Mouse (Mus musculus) testis, adult 2 months (tissue): ENCODE measurements around the gene Rgs21. TPM values are rescaled to one million over a fixed set of nuclear protein-coding genes. Genes with fewer than 3 reads are reported as not detected.

Experiments
- H3K27ac ChIP-seq: fragments of 200-500 bp; 2 replicates; pipeline ENCODE4 v1.5.1; 2012; ENCODE audit warnings: low read depth, low read length; ENCODE audit not compliant: control insufficient read depth, insufficient read depth
- H3K27me3 ChIP-seq: fragments of 200-500 bp; 2 replicates; pipeline ENCODE4 v1.6.1; 2012; ENCODE audit warnings: mild to moderate bottlenecking, low read length, moderate library complexity; ENCODE audit not compliant: control insufficient read depth, insufficient read depth
- H3K36me3 ChIP-seq: fragments of 200-500 bp; 2 replicates; pipeline ENCODE4 v1.6.1; 2012; ENCODE audit warnings: mild to moderate bottlenecking, low read length; ENCODE audit not compliant: control insufficient read depth, insufficient read depth
- H3K4me1 ChIP-seq: fragments of 200-500 bp; 2 replicates; pipeline ENCODE4 v1.6.1; 2012; ENCODE audit warnings: low read length; ENCODE audit not compliant: control insufficient read depth, insufficient read depth
- H3K4me3 ChIP-seq: fragments of 200-500 bp; 2 replicates; pipeline ENCODE4 v1.5.1; 2012; ENCODE audit warnings: low read depth, mild to moderate bottlenecking, low read length, moderate library complexity, mixed read lengths; ENCODE audit not compliant: control insufficient read depth
- CTCF ChIP-seq: fragments of 200-500 bp; IDR thresholded peaks from 2 replicates; pipeline ENCODE4 v1.5.1; 2012; ENCODE audit warnings: low read depth, mild to moderate bottlenecking, inconsistent platforms, low read length, moderate library complexity; ENCODE audit not compliant: control insufficient read depth, insufficient read depth, insufficient replicate concordance
- POLR2A ChIP-seq: fragments of 200-500 bp; IDR thresholded peaks from 2 replicates; pipeline ENCODE4 v1.6.1; 2012; ENCODE audit warnings: low read depth, mild to moderate bottlenecking, inconsistent platforms, low read length, moderate library complexity; ENCODE audit not compliant: control insufficient read depth
- polyA plus RNA-seq: library from polyadenylated mRNA; depleted of rRNA; stranded (reverse); fragments of >200 nt; gene quantifications from 2 replicates; pipeline ENCODE4 v1.2.3, GENCODE M21; 2012

Gene Rgs21
- polyA plus RNA-seq, 1 experiment, result not detected

GRCm38 (mm10) chr1:144531746-144532145 lies 35.7 kb downstream of the Rgs21 start:
- TF ChIP-seq CTCF (no peak), POLR2A (no peak)
- Histone ChIP-seq H3K27me3 (no peaks in the 10 kb centered on the region), H3K36me3 (no peaks in the 10 kb centered on the region), H3K4me1 (no peaks in the 10 kb centered on the region), H3K4me3 (no peak overlapping the region), H3K27ac (no peak overlapping the region)

- Histone ChIP-seq H3K27me3 (no peaks in the 10 kb centered on the region), H3K4me1 (no peaks in the 10 kb centered on the region), H3K27ac (no peak overlapping the region), H3K36me3 (no peaks in the 10 kb centered on the region), H3K4me3 (no peak overlapping the region)
- TF ChIP-seq POLR2A (no peak), CTCF (no peak)
Measured at GRCm38 (mm10) chr1:144517878-144518426, 49.5 kb downstream of the Rgs21 start.

- TF ChIP-seq POLR2A (no peak), CTCF (no peak)
- no peaks in the 10 kb centered on the region for H3K27me3 ChIP-seq
- no peaks in the 10 kb centered on the region for H3K36me3 ChIP-seq
- no peak overlapping the region for H3K27ac ChIP-seq
- H3K4me1 ChIP-seq, result no peaks in the 10 kb centered on the region
- H3K4me3 ChIP-seq, result no peak overlapping the region
Measured at GRCm38 (mm10) chr1:144502241-144502640, 65.2 kb downstream of the Rgs21 start.

GRCm38 (mm10) chr1:144500423-144500822 lies 67.0 kb downstream of the Rgs21 start:
- no peaks in the 10 kb centered on the region for H3K36me3 ChIP-seq
- H3K27me3 ChIP-seq, result no peaks in the 10 kb centered on the region
- H3K27ac ChIP-seq, result no peak overlapping the region
- H3K4me1 ChIP-seq, result no peaks in the 10 kb centered on the region
- no peak overlapping the region for H3K4me3 ChIP-seq
- no peak for TF ChIP-seq POLR2A
- no peak for TF ChIP-seq CTCF

GRCm38 (mm10) chr1:144499719-144500118 lies 67.7 kb downstream of the Rgs21 start:
- H3K36me3 ChIP-seq, result no peaks in the 10 kb centered on the region
- H3K4me3 ChIP-seq, result no peak overlapping the region
- no peak for TF ChIP-seq POLR2A
- TF ChIP-seq CTCF, result no peak
- no peaks in the 10 kb centered on the region for H3K27me3 ChIP-seq
- H3K4me1 ChIP-seq, result no peaks in the 10 kb centered on the region
- no peak overlapping the region for H3K27ac ChIP-seq

- no peak overlapping the region for H3K4me3 ChIP-seq
- H3K36me3 ChIP-seq, result no peaks in the 10 kb centered on the region
- no peak for TF ChIP-seq POLR2A
- TF ChIP-seq CTCF, result no peak
- H3K27me3 ChIP-seq, result no peaks in the 10 kb centered on the region
- H3K27ac ChIP-seq, result no peak overlapping the region
- no peaks in the 10 kb centered on the region for H3K4me1 ChIP-seq
Measured at GRCm38 (mm10) chr1:144498725-144499124, 68.7 kb downstream of the Rgs21 start.

GRCm38 (mm10) chr1:144498051-144498450 lies 69.4 kb downstream of the Rgs21 start:
- H3K27ac ChIP-seq, result no peak overlapping the region
- H3K4me1 ChIP-seq, result no peaks in the 10 kb centered on the region
- no peaks in the 10 kb centered on the region for H3K36me3 ChIP-seq
- H3K4me3 ChIP-seq, result no peak overlapping the region
- H3K27me3 ChIP-seq, result no peaks in the 10 kb centered on the region
- TF ChIP-seq POLR2A (no peak), CTCF (no peak)

- no peak for TF ChIP-seq CTCF
- no peak for TF ChIP-seq POLR2A
- Histone ChIP-seq H3K27me3 (no peaks in the 10 kb centered on the region), H3K4me1 (no peaks in the 10 kb centered on the region), H3K4me3 (no peak overlapping the region), H3K36me3 (no peaks in the 10 kb centered on the region), H3K27ac (no peak overlapping the region)
Measured at GRCm38 (mm10) chr1:144493336-144493735, 74.1 kb downstream of the Rgs21 start.
